Mouse (Mus musculus) lung, embryonic 14.5 days (tissue): Measurements from ENCODE around the gene 2810006K23Rik. TPM values are rescaled to one million over a fixed set of nuclear protein-coding genes. Genes with fewer than 3 reads are reported as not detected.

ENCODE experiments used
- ATAC-seq: fragments of 200-750 bp; cut with Nextera tagmentation; 2 replicates; pipeline ENCODE4 v1.8.0; 2017; ENCODE audit warnings: mild to moderate bottlenecking, moderate TSS enrichment, moderate library complexity; ENCODE audit not compliant: insufficient read depth
- DNase-seq: peaks from one replicate; pipeline ENCODE4 v3.0.0-alpha.2; 2015
- H3K27ac ChIP-seq: fragments of 300-500 bp; sonication (generic); 2 replicates; pipeline ENCODE4 v1.5.1; 2014; ENCODE audit warnings: low read depth, mild to moderate bottlenecking, moderate library complexity
- H3K27me3 ChIP-seq: fragments of 300-500 bp; sonication (generic); 2 replicates; pipeline ENCODE4 v1.6.1; 2014; ENCODE audit warnings: low read length, control low read depth; ENCODE audit not compliant: insufficient read depth
- H3K36me3 ChIP-seq: fragments of 300-500 bp; sonication (generic); 2 replicates; pipeline ENCODE4 v1.6.1; 2014; ENCODE audit warnings: control low read depth; ENCODE audit not compliant: insufficient read depth
- H3K4me1 ChIP-seq: fragments of 300-500 bp; sonication (generic); 2 replicates; pipeline ENCODE4 v1.6.1; 2014; ENCODE audit warnings: antibody characterized with exemption, control low read depth; ENCODE audit not compliant: insufficient read depth
- H3K4me2 ChIP-seq: fragments of 300-500 bp; sonication (generic); 2 replicates; pipeline ENCODE4 v1.6.1; 2014; ENCODE audit warnings: mild to moderate bottlenecking
- H3K4me3 ChIP-seq: fragments of 300-500 bp; sonication (generic); 2 replicates; pipeline ENCODE4 v1.5.1; 2014; ENCODE audit warnings: low read depth, low read length
- H3K9ac ChIP-seq: fragments of 300-500 bp; sonication (generic); 2 replicates; pipeline ENCODE4 v1.6.1; 2014
- H3K9me3 ChIP-seq: fragments of 300-500 bp; sonication (generic); 2 replicates; pipeline ENCODE4 v1.6.1; 2016; ENCODE audit warnings: low read depth, low read length, control low read depth
- CTCF ChIP-seq: IDR thresholded peaks from 2 replicates; pipeline ENCODE4 v1.5.1; 2016; ENCODE audit warnings: antibody characterized with exemption, low read depth
- WGBS: fragments of 180-500 bp; shearing (Covaris S2); extraction: QIAGEN DNeasy Blood & Tissue Kit; methylation state at CpG from one replicate; pipeline ENCODE4 v1.1.7; 2014; 5-methylcytosine and 5-hydroxymethylcytosine counted together
- polyA plus RNA-seq: library from polyadenylated mRNA; unstranded; fragments of >200 nt; fragmentation: Nextera tagmentation; extraction: Ambion mirVana; gene quantifications from 2 replicates; pipeline ENCODE4 v1.2.1, GENCODE M21; 2014

The 2810006K23Rik gene
- polyA plus RNA-seq, result 14.5 and 15.2 TPM in 2 replicates

- ATAC-seq (peak; percentile 97), DNase-seq (peak; percentile 100)
- H3K9me3 ChIP-seq, result no peaks in the 10 kb centered on the region
- peaks cover 12% of the 10 kb centered on the region for H3K4me1 ChIP-seq
- WGBS, result under 1% methylated on average over 72 of the region's 72 CpGs
- H3K27me3 ChIP-seq, result no peaks in the 10 kb centered on the region
- no peak; the same call in 1 of the 2 replicates for TF ChIP-seq CTCF
- peaks cover 10% of the 10 kb centered on the region; the same call in 1 of the 2 replicates for H3K36me3 ChIP-seq
- H3K4me2 ChIP-seq, result peak within 1 kb of the TSS; percentile 90
- H3K27ac ChIP-seq, result peak within 1 kb of the TSS; percentile 92
- peak within 1 kb of the TSS; percentile 62 for H3K9ac ChIP-seq
- peak within 1 kb of the TSS; percentile 61 for H3K4me3 ChIP-seq
Observed at GRCm38 (mm10) chr5:124327510-124328364, at the start of gene 2810006K23Rik, which contains the start of gene Mphosph9. 2810006K23Rik (plus strand) TSS chr5:124328089. Mphosph9 (minus strand) TSS chr5:124327972.

- peaks cover 60% of the 10 kb centered on the region for H3K36me3 ChIP-seq
- ATAC-seq, result no peak
- no peak overlapping the region for H3K9ac ChIP-seq
- H3K4me3 ChIP-seq, result no peak overlapping the region
- H3K9me3 ChIP-seq, result 0 out of 2 replicates have a peak, but pooled peaks cover 1% of the 10 kb centered on the region
- TF ChIP-seq CTCF, result no peak
- no peaks in the 10 kb centered on the region for H3K27me3 ChIP-seq
- H3K4me1 ChIP-seq, result no peaks in the 10 kb centered on the region
- WGBS, result 85% methylated on average over 2 of the region's 2 CpGs
- H3K27ac ChIP-seq, result no peak overlapping the region
- no peak for DNase-seq
- H3K4me2 ChIP-seq, result no peak overlapping the region
Observed at GRCm38 (mm10) chr5:124282854-124283253, 45.0 kb upstream of the 2810006K23Rik start.

GRCm38 (mm10) chr5:124284330-124284729 is 43.6 kb upstream of the 2810006K23Rik start:
- Histone ChIP-seq H3K4me2 (no peak overlapping the region), H3K4me1 (no peaks in the 10 kb centered on the region), H3K36me3 (peaks cover 66% of the 10 kb centered on the region), H3K4me3 (no peak overlapping the region), H3K9ac (no peak overlapping the region), H3K27ac (no peak overlapping the region), H3K9me3 (0 out of 2 replicates have a peak, but pooled peaks cover 4% of the 10 kb centered on the region), H3K27me3 (no peaks in the 10 kb centered on the region)
- ATAC-seq, result no peak
- WGBS, result 59% methylated on average over 3 of the region's 3 CpGs
- DNase-seq, result peak; percentile 36
- peak; percentile 58 for TF ChIP-seq CTCF

- Histone ChIP-seq H3K27ac (no peak overlapping the region), H3K4me3 (no peak overlapping the region), H3K9ac (no peak overlapping the region), H3K4me1 (no peaks in the 10 kb centered on the region), H3K9me3 (0 out of 2 replicates have a peak, but pooled peaks cover 4% of the 10 kb centered on the region), H3K4me2 (no peak overlapping the region), H3K36me3 (peaks cover 78% of the 10 kb centered on the region), H3K27me3 (no peaks in the 10 kb centered on the region)
- ATAC-seq (no peak), DNase-seq (no peak)
- WGBS, result 96% methylated on average over 6 of the region's 6 CpGs
- TF ChIP-seq CTCF, result peak; percentile 27; the same call in 1 of the 2 replicates
Observed at GRCm38 (mm10) chr5:124287616-124288247, 40.2 kb upstream of the 2810006K23Rik start.

GRCm38 (mm10) chr5:124290216-124290615 is 37.7 kb upstream of the 2810006K23Rik start:
- no peak for TF ChIP-seq CTCF
- DNase-seq (no peak), ATAC-seq (no peak)
- Histone ChIP-seq H3K9ac (no peak overlapping the region), H3K27ac (no peak overlapping the region), H3K4me2 (no peak overlapping the region), H3K27me3 (no peaks in the 10 kb centered on the region), H3K4me1 (no peaks in the 10 kb centered on the region), H3K36me3 (peaks cover 80% of the 10 kb centered on the region), H3K4me3 (no peak overlapping the region), H3K9me3 (0 out of 2 replicates have a peak, but pooled peaks cover 4% of the 10 kb centered on the region)
- 89% methylated on average over 4 of the region's 4 CpGs for WGBS

GRCm38 (mm10) chr5:124293967-124294366 is 33.9 kb upstream of the 2810006K23Rik start:
- 89% methylated on average over 5 of the region's 5 CpGs for WGBS
- DNase-seq, result no peak
- H3K9me3 ChIP-seq, result no peaks in the 10 kb centered on the region

GRCm38 (mm10) chr5:124296475-124296874 is 31.4 kb upstream of the 2810006K23Rik start:
- Histone ChIP-seq H3K4me2 (no peak overlapping the region), H3K4me3 (no peak overlapping the region), H3K27me3 (no peaks in the 10 kb centered on the region), H3K9me3 (no peaks in the 10 kb centered on the region), H3K27ac (no peak overlapping the region), H3K36me3 (peaks cover 60% of the 10 kb centered on the region), H3K4me1 (no peaks in the 10 kb centered on the region), H3K9ac (no peak overlapping the region)
- no peak for TF ChIP-seq CTCF
- 93% methylated on average over 4 of the region's 4 CpGs for whole genome bisulfite sequencing
- ATAC-seq, result no peak
- DNase-seq, result no peak

More at GRCm38 (mm10) chr5:124293967-124294366, 33.9 kb upstream of the 2810006K23Rik start:
- TF ChIP-seq CTCF, result no peak
- ATAC-seq, result no peak
- H3K36me3 ChIP-seq, result peaks cover 74% of the 10 kb centered on the region
- no peak overlapping the region for H3K4me3 ChIP-seq
- H3K4me2 ChIP-seq, result no peak overlapping the region
- no peak overlapping the region for H3K9ac ChIP-seq
- H3K27ac ChIP-seq, result no peak overlapping the region
- H3K4me1 ChIP-seq, result no peaks in the 10 kb centered on the region
- H3K27me3 ChIP-seq, result no peaks in the 10 kb centered on the region
